Mouse (Mus musculus) MN1 (cell line): ENCODE measurements at regions not wholly inside any gene's neighbourhood (a gene's known extent, or its start where the extent isn't known, plus 50 kb on each side); places are given as distances from the start of the nearest gene placed in this dataset.

Experiments used
- DNase-seq: peaks from one replicate; pipeline ENCODE4 v3.0.0-alpha.2; 2016; ENCODE audit warnings: low spot score

- no peak for DNase-seq
These were observed 51.3 kb upstream of the Tank start for GRCm38 (mm10) chr2:61527127-61527526.

- no peak for DNase-seq
These were observed 54.2 kb upstream of the Tank start for GRCm38 (mm10) chr2:61524060-61524734.

- DNase-seq: no peak
These were observed 63.8 kb upstream of the Tank start for GRCm38 (mm10) chr2:61514445-61515123.

GRCm38 (mm10) chr2:61513787-61514444 lies 64.5 kb upstream of the Tank start:
- DNase-seq: no peak

- DNase-seq: no peak
These were observed 74.8 kb upstream of the Tank start for GRCm38 (mm10) chr2:61503594-61503993.

GRCm38 (mm10) chr2:61501922-61502321 lies 76.5 kb upstream of the Tank start:
- DNase-seq: no peak

- DNase-seq: no peak
These were observed 79.1 kb upstream of the Tank start for GRCm38 (mm10) chr2:61499266-61499665.

- DNase-seq: no peak
These were observed 80.5 kb upstream of the Tank start for GRCm38 (mm10) chr2:61497930-61498329.

- DNase-seq: no peak
These were observed 81.4 kb upstream of the Tank start for GRCm38 (mm10) chr2:61496968-61497367.

- peak; percentile 88 for DNase-seq
These were observed 84.3 kb upstream of the Tank start for GRCm38 (mm10) chr2:61493918-61494712.

GRCm38 (mm10) chr2:61492043-61492743 lies 86.2 kb upstream of the Tank start:
- no peak for DNase-seq

GRCm38 (mm10) chr2:61490436-61491109 lies 87.8 kb upstream of the Tank start:
- no peak for DNase-seq

GRCm38 (mm10) chr2:61489762-61490161 lies 88.6 kb upstream of the Tank start:
- no peak for DNase-seq

GRCm38 (mm10) chr2:61483820-61484219 lies 94.6 kb upstream of the Tank start:
- DNase-seq: no peak

- no peak for DNase-seq
These were observed 101.7 kb upstream of the Tank start for GRCm38 (mm10) chr2:61476648-61477047.

GRCm38 (mm10) chr2:61474626-61475025 lies 103.8 kb upstream of the Tank start:
- no peak for DNase-seq

- DNase-seq: no peak
These were observed 107.9 kb upstream of the Tank start for GRCm38 (mm10) chr2:61470521-61470920.

- DNase-seq: no peak
These were observed 108.3 kb upstream of the Tank start for GRCm38 (mm10) chr2:61470064-61470463.

- DNase-seq: peak; percentile 39
These were observed 122.5 kb upstream of the Tank start for GRCm38 (mm10) chr2:61455902-61456301.

- no peak for DNase-seq
These were observed 123.7 kb upstream of the Tank start for GRCm38 (mm10) chr2:61454729-61455128.

- DNase-seq: peak; percentile 94
These were observed 124.1 kb upstream of the Tank start for GRCm38 (mm10) chr2:61454311-61454728.
